Mouse (Mus musculus): ENCODE data around the gene Art5. TPM values are rescaled to one million over a fixed set of nuclear protein-coding genes. Genes with fewer than 3 reads are reported as not detected.
A peak's percentile ranks its signal among the peaks of the same experiment; 100 is the strongest.

Gene Art5
- total RNA-seq (2014; rRNA removed) (0.32 TPM in 1 of 2 replicates, not detected in the other), polyA plus RNA-seq (2015; fragmentation: Nextera tagmentation; extraction: Ambion mirVana) (0.19 and 0.21 TPM in 2 replicates)

DNA sequence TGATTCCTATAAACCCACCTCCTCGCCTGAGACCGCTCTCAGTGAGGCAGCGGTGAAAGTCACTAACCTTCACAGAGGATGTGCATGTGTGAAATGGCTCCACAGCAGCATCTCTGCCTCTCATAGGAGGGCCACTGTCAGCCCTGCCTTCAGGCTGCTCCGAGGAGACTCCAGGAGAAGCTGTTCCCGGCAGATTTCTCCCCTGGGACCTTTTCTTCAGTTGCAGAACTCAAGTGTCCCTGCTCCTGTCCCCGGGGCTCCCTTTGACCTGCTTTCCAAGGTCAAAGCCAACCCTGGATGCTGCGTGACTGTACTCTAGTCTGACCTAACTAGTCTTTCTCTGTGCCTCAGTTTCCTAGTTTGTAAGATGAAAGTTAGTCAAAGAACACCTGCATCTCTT, at the start of gene Art5:
TSS of gene Art5 (minus strand) at position 319 of the 400 bp plus-strand sequence.
- no peak within 1 kb of the TSS for H3K4me2 ChIP-seq (ENCODE audit: low read depth, low read length)
- H3K36me3 ChIP-seq (ENCODE audit: insufficient read depth, low read length) = no peaks in the 10 kb centered on the region
- no peak within 1 kb of the TSS for H3K4me3 ChIP-seq (ENCODE audit: low read length)
- H3K27ac ChIP-seq = no peak within 1 kb of the TSS
- no peaks in the 10 kb centered on the region for H3K27me3 ChIP-seq (ENCODE audit: insufficient read depth, low read length)
- H3K9ac ChIP-seq (replicated peaks; ENCODE audit: low read length) = no peak within 1 kb of the TSS
- 74% methylated on average over 7 of the region's 7 CpGs for WGBS
- no peaks in the 10 kb centered on the region for H3K9me3 ChIP-seq (ENCODE audit: low read length)
- ATAC-seq = no peak
- H3K4me1 ChIP-seq (ENCODE audit: insufficient read depth, low read length) = no peaks in the 10 kb centered on the region
- no peak for DNase-seq (ENCODE audit: low spot score)
- no peak for TF ChIP-seq CTCF (IDR thresholded peaks at IDR 0.05; ENCODE audit: low read depth)

DNA sequence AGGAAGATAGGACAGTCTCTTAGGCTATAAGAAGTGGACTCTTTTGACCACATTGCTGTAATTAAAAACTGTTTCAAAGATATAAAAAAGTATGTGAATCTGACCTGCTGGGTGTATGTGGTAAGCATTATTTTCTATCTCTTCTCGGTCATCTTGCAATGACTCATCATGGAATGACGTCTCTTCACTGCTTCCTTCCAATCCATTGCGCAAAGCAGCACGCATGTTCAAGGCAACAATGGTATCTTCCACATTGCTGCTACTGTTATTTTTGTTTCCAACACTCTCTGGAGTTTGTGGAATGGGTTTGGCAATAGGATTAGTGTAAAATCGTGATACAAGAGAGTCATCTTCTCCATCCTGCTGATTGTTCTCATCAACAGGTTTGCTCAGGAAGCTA, 44.4 kb upstream of the Art5 start:
- H3K27ac ChIP-seq = no peak overlapping the region
- ATAC-seq = no peak
- H3K4me1 ChIP-seq (ENCODE audit: insufficient read depth, low read length) = no peaks in the 10 kb centered on the region
- H3K36me3 ChIP-seq (ENCODE audit: insufficient read depth, low read length) = peaks cover 36% of the 10 kb centered on the region
- no peaks in the 10 kb centered on the region for H3K9me3 ChIP-seq (ENCODE audit: low read length)
- H3K9ac ChIP-seq (replicated peaks; ENCODE audit: low read length) = no peak overlapping the region
- DNase-seq (ENCODE audit: low spot score) = no peak
- H3K4me3 ChIP-seq (ENCODE audit: low read length) = no peak overlapping the region
- 92% methylated on average over 5 of the region's 5 CpGs for WGBS
- no peak for TF ChIP-seq CTCF (IDR thresholded peaks at IDR 0.05; ENCODE audit: low read depth)
- no peaks in the 10 kb centered on the region for H3K27me3 ChIP-seq (ENCODE audit: insufficient read depth, low read length)
- H3K4me2 ChIP-seq (ENCODE audit: low read depth, low read length) = no peak overlapping the region

DNA sequence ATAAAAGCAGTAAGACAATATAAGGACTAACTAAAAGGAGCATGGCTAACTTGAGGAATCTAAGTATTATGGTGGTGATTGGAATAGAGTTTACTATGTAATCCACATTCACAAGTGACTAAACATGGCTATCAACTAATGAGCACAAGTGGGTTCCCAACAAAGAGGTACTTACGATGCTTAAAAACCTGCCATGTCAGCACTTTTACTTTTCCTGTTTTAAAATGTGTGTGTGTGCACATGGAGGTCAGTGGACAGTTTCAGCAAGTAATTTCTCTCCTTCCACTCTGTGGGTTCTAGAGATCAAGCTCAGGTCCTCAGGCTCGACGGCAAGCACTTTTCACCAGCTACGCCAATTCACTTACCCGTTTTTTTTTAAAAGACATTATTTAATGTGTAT, 28.6 kb upstream of the Art5 start:
- no peaks in the 10 kb centered on the region for H3K4me1 ChIP-seq (ENCODE audit: insufficient read depth, low read length)
- WGBS = 97% methylated on average over 5 of the region's 5 CpGs
- DNase-seq (ENCODE audit: low spot score) (no peak), ATAC-seq (no peak)
- H3K9ac ChIP-seq (replicated peaks; ENCODE audit: low read length) = no peak overlapping the region
- no peak overlapping the region for H3K4me2 ChIP-seq (ENCODE audit: low read depth, low read length)
- no peak overlapping the region for H3K27ac ChIP-seq
- TF ChIP-seq CTCF (IDR thresholded peaks at IDR 0.05; ENCODE audit: low read depth) = no peak
- no peaks in the 10 kb centered on the region for H3K9me3 ChIP-seq (ENCODE audit: low read length)
- H3K4me3 ChIP-seq (ENCODE audit: low read length) = no peak overlapping the region
- H3K27me3 ChIP-seq (ENCODE audit: insufficient read depth, low read length) = no peaks in the 10 kb centered on the region
- H3K36me3 ChIP-seq (ENCODE audit: insufficient read depth, low read length) = peaks cover 36% of the 10 kb centered on the region

DNA sequence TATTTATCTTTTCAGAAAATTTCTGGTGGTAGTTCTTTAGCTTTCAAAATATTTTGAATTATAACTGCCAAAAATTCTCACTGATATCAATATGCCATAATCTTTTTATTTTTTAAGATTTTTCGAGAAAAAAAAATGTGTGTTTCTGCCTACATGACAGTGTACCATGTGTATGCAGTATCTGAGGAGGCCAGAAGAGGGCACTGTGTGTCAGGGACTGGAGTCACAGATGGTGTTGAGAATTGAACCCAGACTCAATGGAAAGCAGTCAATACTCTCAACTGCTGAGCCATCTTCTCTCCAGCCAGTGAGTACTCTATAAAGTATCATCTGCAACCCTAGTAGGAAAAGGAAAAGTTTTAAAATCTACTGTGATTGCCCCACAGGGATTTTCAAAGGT, 28.2 kb upstream of the Art5 start:
- H3K27ac ChIP-seq = no peak overlapping the region
- ATAC-seq (no peak), DNase-seq (ENCODE audit: low spot score) (peak; percentile 35)
- 92% methylated on average over 1 of the region's 1 CpGs for WGBS
- H3K4me2 ChIP-seq (ENCODE audit: low read depth, low read length) = no peak overlapping the region
- H3K4me1 ChIP-seq (ENCODE audit: insufficient read depth, low read length) = no peaks in the 10 kb centered on the region
- no peaks in the 10 kb centered on the region for H3K9me3 ChIP-seq (ENCODE audit: low read length)
- no peaks in the 10 kb centered on the region for H3K27me3 ChIP-seq (ENCODE audit: insufficient read depth, low read length)
- H3K4me3 ChIP-seq (ENCODE audit: low read length) = no peak overlapping the region
- no peak overlapping the region for H3K9ac ChIP-seq (replicated peaks; ENCODE audit: low read length)
- H3K36me3 ChIP-seq (ENCODE audit: insufficient read depth, low read length) = peaks cover 40% of the 10 kb centered on the region
- peak; percentile 66 for TF ChIP-seq CTCF (IDR thresholded peaks at IDR 0.05; ENCODE audit: low read depth)

DNA sequence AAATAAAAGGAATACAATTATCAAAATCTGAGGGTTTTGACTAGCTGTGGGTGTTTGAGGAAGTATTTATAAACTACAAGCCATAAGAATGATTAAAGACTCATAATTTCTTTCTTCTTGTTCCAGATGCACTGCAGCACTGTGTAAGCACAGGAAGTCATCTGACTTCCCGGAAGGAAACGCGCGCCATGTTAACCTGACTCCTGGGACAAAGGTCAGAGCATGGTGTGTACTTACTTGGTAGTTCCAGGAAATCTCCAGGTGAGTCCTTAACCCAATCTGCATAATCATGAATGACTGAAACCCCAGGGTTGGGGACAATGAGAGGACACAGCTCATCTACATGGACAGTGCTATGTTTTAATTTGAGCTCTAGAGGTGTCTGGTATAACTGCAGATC, 23.1 kb upstream of the Art5 start:
- Histone ChIP-seq H3K9me3 (ENCODE audit: low read length) (no peaks in the 10 kb centered on the region), H3K36me3 (ENCODE audit: insufficient read depth, low read length) (peaks cover 49% of the 10 kb centered on the region), H3K27ac (no peak overlapping the region), H3K4me1 (ENCODE audit: insufficient read depth, low read length) (no peaks in the 10 kb centered on the region), H3K9ac (replicated peaks; ENCODE audit: low read length) (no peak overlapping the region), H3K4me3 (ENCODE audit: low read length) (no peak overlapping the region), H3K27me3 (ENCODE audit: insufficient read depth, low read length) (no peaks in the 10 kb centered on the region), H3K4me2 (ENCODE audit: low read depth, low read length) (no peak overlapping the region)
- 94% methylated on average over 4 of the region's 4 CpGs for WGBS
- DNase-seq (ENCODE audit: low spot score) = no peak
- no peak for ATAC-seq
- no peak for TF ChIP-seq CTCF (IDR thresholded peaks at IDR 0.05; ENCODE audit: low read depth)

DNA sequence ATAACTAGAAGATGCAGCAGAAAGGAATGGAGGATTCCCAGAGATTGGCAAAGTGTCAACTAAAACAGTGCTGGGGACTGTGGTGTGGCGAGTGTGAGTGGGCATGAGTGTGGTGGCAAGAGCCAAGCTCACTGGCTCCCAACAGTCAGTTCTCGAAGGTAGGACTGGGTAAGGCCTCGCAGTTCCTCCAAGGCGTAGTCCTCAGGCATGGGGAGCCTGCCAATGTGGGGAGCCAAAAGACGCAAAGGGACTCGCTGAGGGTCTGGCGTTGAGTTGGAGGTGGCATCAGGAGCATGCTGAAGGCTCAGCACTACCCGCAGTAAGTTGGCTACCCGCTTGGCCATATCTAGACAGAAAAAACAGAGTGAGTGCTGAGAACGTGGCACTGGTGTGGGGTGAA, 11.0 kb upstream of the Art5 start:
- TF ChIP-seq CTCF (IDR thresholded peaks at IDR 0.05; ENCODE audit: low read depth) = no peak
- WGBS = 91% methylated on average over 10 of the region's 10 CpGs
- Histone ChIP-seq H3K4me1 (ENCODE audit: insufficient read depth, low read length) (no peaks in the 10 kb centered on the region), H3K27ac (no peak overlapping the region), H3K4me3 (ENCODE audit: low read length) (no peak overlapping the region), H3K9me3 (ENCODE audit: low read length) (no peaks in the 10 kb centered on the region), H3K9ac (replicated peaks; ENCODE audit: low read length) (no peak overlapping the region), H3K27me3 (ENCODE audit: insufficient read depth, low read length) (no peaks in the 10 kb centered on the region), H3K4me2 (ENCODE audit: low read depth, low read length) (no peak overlapping the region), H3K36me3 (ENCODE audit: insufficient read depth, low read length) (peaks cover 56% of the 10 kb centered on the region)
- DNase-seq (ENCODE audit: low spot score) (no peak), ATAC-seq (no peak)

DNA sequence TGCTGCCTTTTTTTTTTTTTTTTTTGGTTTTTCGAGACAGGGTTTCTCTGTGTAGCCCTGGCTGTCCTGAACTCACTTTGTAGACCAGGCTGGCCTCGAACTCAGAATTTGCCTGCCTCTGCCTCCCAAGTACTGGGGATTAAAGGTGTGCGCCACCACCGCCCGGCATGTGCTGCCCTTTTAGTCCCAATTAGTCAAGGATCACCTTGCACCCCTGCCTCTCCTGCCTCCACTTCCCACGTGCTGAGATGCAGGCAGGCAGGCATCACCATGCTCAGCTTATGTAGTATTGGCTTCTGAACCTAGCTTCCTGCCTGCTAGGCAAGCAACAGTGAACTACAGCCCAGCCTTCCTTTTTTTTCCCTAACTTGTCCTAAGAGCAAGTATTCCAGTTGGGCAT, 8.1 kb upstream of the Art5 start:
- Histone ChIP-seq H3K4me1 (ENCODE audit: insufficient read depth, low read length) (no peaks in the 10 kb centered on the region), H3K4me3 (ENCODE audit: low read length) (no peak overlapping the region), H3K27ac (no peak overlapping the region), H3K36me3 (ENCODE audit: insufficient read depth, low read length) (peaks cover 27% of the 10 kb centered on the region), H3K9ac (replicated peaks; ENCODE audit: low read length) (no peak overlapping the region), H3K27me3 (ENCODE audit: insufficient read depth, low read length) (no peaks in the 10 kb centered on the region), H3K4me2 (ENCODE audit: low read depth, low read length) (no peak overlapping the region), H3K9me3 (ENCODE audit: low read length) (no peaks in the 10 kb centered on the region)
- no peak for DNase-seq (ENCODE audit: low spot score)
- TF ChIP-seq CTCF (IDR thresholded peaks at IDR 0.05; ENCODE audit: low read depth) = no peak
- 78% methylated on average over 6 of the region's 6 CpGs for WGBS
- no peak for ATAC-seq

Data from hindbrain, postnatal 0 days (tissue).